Mouse (Mus musculus) kidney, embryonic 14.5 days (tissue): ENCODE measurements around the gene Dctn3. TPM values are rescaled to one million over a fixed set of nuclear protein-coding genes. Genes with fewer than 3 reads are reported as not detected.

ENCODE experiments used
- ATAC-seq: fragments of 200-750 bp; cut with Nextera tagmentation; 2 replicates; pipeline ENCODE4 v1.8.0; 2017; ENCODE audit warnings: moderate number of reproducible peaks, mild to moderate bottlenecking, moderate TSS enrichment, moderate library complexity; ENCODE audit not compliant: low FRiP score, low TSS enrichment
- H3K27ac ChIP-seq: fragments of 300-500 bp; sonication (generic); 2 replicates; pipeline ENCODE4 v1.5.1; 2014; ENCODE audit warnings: low read depth, mild to moderate bottlenecking, low read length, moderate library complexity, mixed read lengths
- H3K27me3 ChIP-seq: fragments of 300-500 bp; sonication (generic); 2 replicates; pipeline ENCODE4 v1.6.1; 2014; ENCODE audit warnings: mild to moderate bottlenecking, low read length; ENCODE audit not compliant: control insufficient read depth, insufficient read depth
- H3K36me3 ChIP-seq: fragments of 300-500 bp; sonication (generic); 2 replicates; pipeline ENCODE4 v1.6.1; 2014; ENCODE audit warnings: low read length, mixed read lengths; ENCODE audit not compliant: control insufficient read depth, insufficient read depth
- H3K4me1 ChIP-seq: fragments of 300-500 bp; sonication (generic); 2 replicates; pipeline ENCODE4 v1.6.1; 2014; ENCODE audit warnings: low read length, mixed read lengths; ENCODE audit not compliant: control insufficient read depth, insufficient read depth
- H3K4me2 ChIP-seq: fragments of 300-500 bp; sonication (generic); replicated peaks from 2 replicates; pipeline ENCODE4 v1.6.1; 2014; ENCODE audit warnings: low read depth, mild to moderate bottlenecking, low read length
- H3K4me3 ChIP-seq: fragments of 300-500 bp; sonication (generic); 2 replicates; pipeline ENCODE4 v1.5.1; 2014; ENCODE audit warnings: mild to moderate bottlenecking, low read length
- H3K9ac ChIP-seq: fragments of 300-500 bp; sonication (generic); 2 replicates; pipeline ENCODE4 v1.6.1; 2014; ENCODE audit warnings: low read depth, mild to moderate bottlenecking, low read length, moderate library complexity
- H3K9me3 ChIP-seq: fragments of 300-500 bp; sonication (generic); 2 replicates; pipeline ENCODE4 v1.6.1; 2016; ENCODE audit warnings: low read length; ENCODE audit not compliant: control insufficient read depth
- WGBS: fragments of 180-500 bp; shearing (Covaris S2); extraction: QIAGEN DNeasy Blood & Tissue Kit; methylation state at CpG from one replicate; pipeline ENCODE4 v1.1.7; 2014; 5-methylcytosine and 5-hydroxymethylcytosine counted together
- polyA plus RNA-seq: library from polyadenylated mRNA; unstranded; fragments of >200 nt; fragmentation: Nextera tagmentation; extraction: Ambion mirVana; gene quantifications from 2 replicates; pipeline ENCODE4 v1.2.1, GENCODE M21; 2014

Dctn3 gene
- polyA plus RNA-seq, 1 experiment from 2014 or later: 107 TPM

GRCm38 (mm10) chr4:41759206-41759605 is 36.2 kb upstream of the Dctn3 start:
- Histone ChIP-seq H3K36me3 (peaks cover 7% of the 10 kb centered on the region; the same call in 1 of the 2 replicates), H3K4me2 (no peak overlapping the region), H3K27me3 (no peaks in the 10 kb centered on the region), H3K27ac (peak overlapping the region; percentile 68; the same call in 1 of the 2 replicates), H3K9ac (peak overlapping the region; percentile 18; the same call in 1 of the 2 replicates), H3K4me3 (no peak overlapping the region), H3K4me1 (peaks cover 28% of the 10 kb centered on the region), H3K9me3 (no peaks in the 10 kb centered on the region)
- WGBS: 89% methylated on average over 9 of the region's 9 CpGs
- no peak for ATAC-seq

- 92% methylated on average over 4 of the region's 4 CpGs for WGBS
- Histone ChIP-seq H3K9me3 (no peaks in the 10 kb centered on the region), H3K4me1 (peaks cover 28% of the 10 kb centered on the region), H3K27ac (no peak overlapping the region), H3K4me3 (no peak overlapping the region), H3K36me3 (peaks cover 7% of the 10 kb centered on the region; the same call in 1 of the 2 replicates), H3K9ac (no peak overlapping the region), H3K4me2 (no peak overlapping the region), H3K27me3 (no peaks in the 10 kb centered on the region)
- no peak for ATAC-seq
These were observed 35.7 kb upstream of the Dctn3 start for GRCm38 (mm10) chr4:41758701-41759100.

- no peak for ATAC-seq
- H3K27me3 ChIP-seq: no peaks in the 10 kb centered on the region
- peaks cover 28% of the 10 kb centered on the region for H3K4me1 ChIP-seq
- H3K27ac ChIP-seq: no peak overlapping the region
- H3K9me3 ChIP-seq: no peaks in the 10 kb centered on the region
- H3K4me2 ChIP-seq: no peak overlapping the region
- H3K36me3 ChIP-seq: peaks cover 7% of the 10 kb centered on the region; the same call in 1 of the 2 replicates
- 46% methylated on average over 11 of the region's 11 CpGs for WGBS
- H3K9ac ChIP-seq: no peak overlapping the region
- H3K4me3 ChIP-seq: no peak overlapping the region
These were observed 35.1 kb upstream of the Dctn3 start for GRCm38 (mm10) chr4:41758021-41758420.

GRCm38 (mm10) chr4:41757321-41757720 is 34.4 kb upstream of the Dctn3 start:
- Histone ChIP-seq H3K36me3 (peaks cover 7% of the 10 kb centered on the region; the same call in 1 of the 2 replicates), H3K4me1 (peaks cover 22% of the 10 kb centered on the region), H3K4me3 (no peak overlapping the region), H3K4me2 (no peak overlapping the region), H3K27ac (no peak overlapping the region), H3K9ac (no peak overlapping the region), H3K9me3 (no peaks in the 10 kb centered on the region), H3K27me3 (no peaks in the 10 kb centered on the region)
- ATAC-seq: no peak
- 94% methylated on average over 13 of the region's 13 CpGs for WGBS

- Histone ChIP-seq H3K27ac (no peak overlapping the region), H3K4me3 (peak overlapping the region; percentile 73), H3K4me1 (peaks cover 14% of the 10 kb centered on the region), H3K9me3 (no peaks in the 10 kb centered on the region), H3K4me2 (peak overlapping the region; percentile 89), H3K27me3 (no peaks in the 10 kb centered on the region), H3K9ac (peak overlapping the region; percentile 67; the same call in 1 of the 2 replicates), H3K36me3 (peaks cover 7% of the 10 kb centered on the region; the same call in 1 of the 2 replicates)
- WGBS: 77% methylated on average over 8 of the region's 8 CpGs
- no peak for ATAC-seq
These were observed 33.5 kb upstream of the Dctn3 start for GRCm38 (mm10) chr4:41756440-41756839.

GRCm38 (mm10) chr4:41755338-41756305 is 32.7 kb upstream of the Dctn3 start, which contains the start of gene Sigmar1:
Gene Sigmar1 (minus strand): TSS chr4:41756157.
- H3K36me3 ChIP-seq: peaks cover 7% of the 10 kb centered on the region; the same call in 1 of the 2 replicates
- peaks cover 5% of the 10 kb centered on the region; the same call in 1 of the 2 replicates for H3K4me1 ChIP-seq
- WGBS: under 1% methylated on average over 57 of the region's 57 CpGs
- H3K27me3 ChIP-seq: no peaks in the 10 kb centered on the region
- H3K4me2 ChIP-seq: peak within 1 kb of the TSS; percentile 89
- ATAC-seq: peak; percentile 73
- peak within 1 kb of the TSS; percentile 88 for H3K27ac ChIP-seq
- peak within 1 kb of the TSS; percentile 67 for H3K9ac ChIP-seq
- no peaks in the 10 kb centered on the region for H3K9me3 ChIP-seq
- peak within 1 kb of the TSS; percentile 73 for H3K4me3 ChIP-seq

GRCm38 (mm10) chr4:41754797-41755337 is 31.9 kb upstream of the Dctn3 start, which contains the start of gene Galt:
Gene Galt (plus strand): TSS chr4:41755228.
- WGBS: 14% methylated on average over 14 of the region's 14 CpGs
- peaks cover 3% of the 10 kb centered on the region; the same call in 1 of the 2 replicates for H3K4me1 ChIP-seq
- H3K27ac ChIP-seq: peak within 1 kb of the TSS; percentile 88
- peak within 1 kb of the TSS; percentile 67 for H3K9ac ChIP-seq
- peaks cover 7% of the 10 kb centered on the region; the same call in 1 of the 2 replicates for H3K36me3 ChIP-seq
- H3K4me3 ChIP-seq: peak within 1 kb of the TSS; percentile 73
- H3K9me3 ChIP-seq: no peaks in the 10 kb centered on the region
- peak within 1 kb of the TSS; percentile 89 for H3K4me2 ChIP-seq
- ATAC-seq: peak; percentile 56
- no peaks in the 10 kb centered on the region for H3K27me3 ChIP-seq

- ATAC-seq: no peak
- WGBS: 75% methylated on average over 1 of the region's 1 CpGs
- Histone ChIP-seq H3K27me3 (no peaks in the 10 kb centered on the region), H3K36me3 (no peaks in the 10 kb centered on the region), H3K9ac (no peak overlapping the region), H3K4me1 (peaks cover 4% of the 10 kb centered on the region), H3K9me3 (peaks cover 13% of the 10 kb centered on the region), H3K27ac (no peak overlapping the region), H3K4me3 (no peak overlapping the region), H3K4me2 (no peak overlapping the region)
These were observed 22.1 kb upstream of the Dctn3 start for GRCm38 (mm10) chr4:41745021-41745420.
